16 mouse cellular contexts compared by ENCODE assay signal in the genomic region with DNA sequence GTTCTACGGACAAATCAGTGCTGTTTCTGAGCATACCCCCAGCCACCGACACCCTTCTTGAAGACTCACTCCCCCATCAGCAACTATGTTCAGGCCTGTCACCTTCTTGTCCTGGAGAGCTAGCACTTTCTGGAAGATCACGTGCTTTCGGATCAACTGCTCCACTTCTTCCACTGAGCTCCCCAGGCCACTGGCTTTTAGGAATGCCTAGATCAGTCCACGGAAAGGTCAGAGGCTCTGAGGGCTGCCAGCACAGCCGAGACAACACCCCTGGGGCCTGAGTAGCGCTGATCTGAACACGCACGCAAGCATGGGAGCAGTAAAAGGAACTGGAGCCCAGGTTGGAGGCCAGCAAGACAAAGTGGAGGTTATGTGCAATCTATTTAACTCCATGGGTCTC. TPM values are rescaled to one million over a fixed set of nuclear protein-coding genes. Genes with fewer than 3 reads are reported as not detected.
A peak's percentile ranks its signal among the peaks of the same experiment; 100 is the strongest.
DNase-seq lines count a peak whose midpoint lies in the region; ATAC-seq and TF ChIP-seq lines count a peak whose summit lies in the region.
"Had no signal": no experiment of that assay in that cellular context is flagged by ENCODE, and none has a peak within 500 bp of the region (broad histone marks: within the 10 kb centered on the region; RNA-seq: fewer than 3 reads in every experiment).

No protein-coding gene starts in this region.

- no peak for ATAC-seq in hindbrain, embryonic 11.5 days (ENCODE audit: low FRiP score)
- ATAC-seq: forebrain, embryonic 16.5 days; hindbrain, postnatal 0 days had no signal

- H3K27ac ChIP-seq in gastrocnemius, adult 2 months, result peak overlapping the region; percentile 73
- H3K27ac ChIP-seq in brown adipose tissue, adult 24 weeks (replicated peaks; ENCODE audit: low read depth, low read length), result peak overlapping the region; percentile 75
- H3K27ac ChIP-seq in hindbrain, embryonic 11.5 days (ENCODE audit: low read depth, low read length), result no peak overlapping the region
- H3K27ac ChIP-seq: heart, embryonic 15.5 days; hindbrain, postnatal 0 days; liver, embryonic 13.5 days; midbrain, embryonic 12.5 days had no signal

- no peaks in the 10 kb centered on the region for H3K27me3 ChIP-seq in hindbrain, embryonic 11.5 days (ENCODE audit: control insufficient read depth, insufficient read depth, low read length)
- H3K27me3 ChIP-seq: midbrain, embryonic 12.5 days had no signal

- H3K4me2 ChIP-seq in hindbrain, embryonic 11.5 days (replicated peaks; ENCODE audit: low read depth, low read length), result no peak overlapping the region
- H3K4me2 ChIP-seq: heart, embryonic 15.5 days; liver, embryonic 13.5 days; midbrain, embryonic 12.5 days had no signal

- DNase-seq in gastrocnemius, adult 2 months, result peak; percentile 72
- DNase-seq in gastrocnemius, postnatal 14 days, result no peak
- peak; percentile 40 for DNase-seq in kidney, adult 9 months
- peak; percentile 27 for DNase-seq in lung, postnatal 36 days
- no peak for DNase-seq in spleen, adult 18-20 months
- DNase-seq in Muller cell, postnatal 12 days (ENCODE audit: inconsistent ontology term), result no peak
- DNase-seq in hindbrain, embryonic 11.5 days (ENCODE audit: low spot score), result no peak
- DNase-seq: B cell, adult 2 months; cerebellum, postnatal 36 days; liver, embryonic 13.5 days; thymus, adult 2 months had no signal

- no peak overlapping the region for H3K4me3 ChIP-seq in gastrocnemius, adult 2 months
- H3K4me3 ChIP-seq in brown adipose tissue, adult 24 weeks (ENCODE audit: insufficient read depth, low read depth, low read length), result no peak overlapping the region
- no peak overlapping the region for H3K4me3 ChIP-seq in hindbrain, embryonic 11.5 days (ENCODE audit: low read depth, low read length)
- H3K4me3 ChIP-seq: heart, embryonic 15.5 days; liver, embryonic 13.5 days; midbrain, embryonic 12.5 days had no signal

- 70% methylated on average over 9 of the region's 9 CpGs for WGBS in hindbrain, embryonic 11.5 days

- H3K4me1 ChIP-seq in brown adipose tissue, adult 24 weeks (ENCODE audit: control insufficient read depth, insufficient read depth, insufficient read length, low read length), result peaks cover 34% of the 10 kb centered on the region
- H3K4me1 ChIP-seq in hindbrain, embryonic 11.5 days (replicated peaks; ENCODE audit: control insufficient read depth, insufficient read depth, low read length), result no peaks in the 10 kb centered on the region
- H3K4me1 ChIP-seq: liver, embryonic 13.5 days; midbrain, embryonic 12.5 days had no signal

- no peaks in the 10 kb centered on the region for H3K9me3 ChIP-seq in hindbrain, embryonic 11.5 days (ENCODE audit: control insufficient read depth, low read length)
- H3K9me3 ChIP-seq: heart, embryonic 15.5 days; liver, embryonic 13.5 days; midbrain, embryonic 12.5 days had no signal

- no peak for TF ChIP-seq CTCF in gastrocnemius, adult 2 months (IDR thresholded peaks at IDR 0.05)

- intact Hi-C loops in gastrocnemius, adult 2 months (cut with DNase I), result no loop called here
- intact Hi-C loops in gastrocnemius, postnatal 14 days (cut with DNase I; ENCODE audit: low total_unique reads), result no loop called here

- H3K36me3 ChIP-seq in hindbrain, embryonic 11.5 days (ENCODE audit: control insufficient read depth, insufficient read depth, low read length), result no peaks in the 10 kb centered on the region
- H3K36me3 ChIP-seq: heart, embryonic 15.5 days; liver, embryonic 13.5 days; midbrain, embryonic 12.5 days had no signal

- no peak overlapping the region for H3K9ac ChIP-seq in hindbrain, embryonic 11.5 days (ENCODE audit: low read depth, low read length)
- H3K9ac ChIP-seq: heart, embryonic 15.5 days; liver, embryonic 13.5 days; midbrain, embryonic 12.5 days had no signal

RNA-seq across cellular contexts. Expression of gene Pla2g4b, which starts 27.4 kb away (rescaled TPM):
- total RNA-seq in gastrocnemius, adult 2 months (2021), result 1 to 10 TPM in 1 of 2 experiments, under 1 TPM in 1; 0.99 to 1.7 TPM
- total RNA-seq in gastrocnemius, postnatal 14 days (2021), result under 1 TPM; 0.51 to 0.84 TPM
- polyA plus RNA-seq in brown adipose tissue, adult 24 weeks (2012; ENCODE audit: insufficient read depth, insufficient read length, missing spikeins), result 0.88 TPM in 1 of 2 replicates, not detected in the other
- polyA plus RNA-seq in hindbrain, embryonic 11.5 days (2014; fragmentation: Nextera tagmentation; extraction: Ambion mirVana), result 1.6 and 2.5 TPM in 2 replicates

RNA-seq across cellular contexts. Expression of gene Gm28042, which starts 33.4 kb away (rescaled TPM):
- total RNA-seq in gastrocnemius, adult 2 months (2021), result 1 to 10 TPM in 1 of 2 experiments, under 1 TPM in 1; 0.77 to 1.5 TPM
- total RNA-seq in gastrocnemius, postnatal 14 days (2021), result under 1 TPM; 0.41 to 0.42 TPM
- polyA plus RNA-seq in brown adipose tissue, adult 24 weeks (2012; ENCODE audit: insufficient read depth, insufficient read length, missing spikeins), result 0.54 TPM in 1 of 2 replicates, not detected in the other
- 3.1 and 5.3 TPM in 2 replicates for polyA plus RNA-seq in hindbrain, embryonic 11.5 days (2014; fragmentation: Nextera tagmentation; extraction: Ambion mirVana)

RNA-seq across cellular contexts. Expression of gene Jmjd7, which starts 33.4 kb away (rescaled TPM):
- total RNA-seq in gastrocnemius, adult 2 months (2021), result 1 to 10 TPM; 1.6 to 2.4 TPM
- 1 to 10 TPM; 3.0 to 4.7 TPM for total RNA-seq in gastrocnemius, postnatal 14 days (2021)
- polyA plus RNA-seq in brown adipose tissue, adult 24 weeks (2012; ENCODE audit: insufficient read depth, insufficient read length, missing spikeins), result 4.8 and 9.3 TPM in 2 replicates
- polyA plus RNA-seq in hindbrain, embryonic 11.5 days (2014; fragmentation: Nextera tagmentation; extraction: Ambion mirVana), result 22.2 and 25.4 TPM in 2 replicates

Comparison
In these comparisons a context has a peak if more than half of its experiments do, and no peak if none do; other contexts are left out.
1. DNase-seq: peak in gastrocnemius, adult 2 months (single experiment), kidney, adult 9 months (single experiment) and lung, postnatal 36 days (single experiment); none in gastrocnemius, postnatal 14 days (single experiment), spleen, adult 18-20 months (0 of 2), Muller cell, postnatal 12 days (single experiment) and hindbrain, embryonic 11.5 days (single experiment).